Mouse (Mus musculus): ENCODE results near the gene Syngr2. TPM values are rescaled to one million over a fixed set of nuclear protein-coding genes. Genes with fewer than 3 reads are reported as not detected.
"Not testable (repeated sequence)": the region's sequence is repeated elsewhere in the genome, so short reads cannot be mapped to it uniquely, and the experiment has no call there.

Syngr2 gene
- total RNA-seq, 2 experiments from 2014 or later: 182 to 192 TPM

GRCm38 (mm10) chr11:117832086-117832969 is 22.9 kb downstream of the Syngr2 start:
- peak; percentile 78 for DNase-seq (ENCODE audit: low spot score)

- not testable (repeated sequence) for DNase-seq (ENCODE audit: low spot score)
Observed at GRCm38 (mm10) chr11:117833509-117833908, 24.0 kb downstream of the Syngr2 start.

- DNase-seq (ENCODE audit: low spot score): no peak
Observed at GRCm38 (mm10) chr11:117834086-117834485, 24.6 kb downstream of the Syngr2 start.

GRCm38 (mm10) chr11:117836306-117836705 is 26.8 kb downstream of the Syngr2 start:
- DNase-seq (ENCODE audit: low spot score): no peak

- no peak for DNase-seq (ENCODE audit: low spot score)
Observed at GRCm38 (mm10) chr11:117838572-117838971, 29.1 kb downstream of the Syngr2 start.

GRCm38 (mm10) chr11:117839021-117839420 is 29.6 kb downstream of the Syngr2 start:
- no peak for DNase-seq (ENCODE audit: low spot score)

GRCm38 (mm10) chr11:117840910-117841309 is 31.4 kb downstream of the Syngr2 start:
- DNase-seq (ENCODE audit: low spot score): no peak

GRCm38 (mm10) chr11:117843434-117843833 is 34.0 kb downstream of the Syngr2 start:
- no peak for DNase-seq (ENCODE audit: low spot score)

- no peak for DNase-seq (ENCODE audit: low spot score)
Observed at GRCm38 (mm10) chr11:117844997-117845396, 35.5 kb downstream of the Syngr2 start.

GRCm38 (mm10) chr11:117845651-117846050 is 36.2 kb downstream of the Syngr2 start:
- DNase-seq (ENCODE audit: low spot score): no peak

GRCm38 (mm10) chr11:117846640-117847039 is 37.2 kb downstream of the Syngr2 start:
- no peak for DNase-seq (ENCODE audit: low spot score)

- no peak for DNase-seq (ENCODE audit: low spot score)
Observed at GRCm38 (mm10) chr11:117847593-117848215, 38.2 kb downstream of the Syngr2 start.

- no peak for DNase-seq (ENCODE audit: low spot score)
Observed at GRCm38 (mm10) chr11:117848271-117848984, 39.0 kb downstream of the Syngr2 start.

GRCm38 (mm10) chr11:117848985-117849671 is 39.7 kb downstream of the Syngr2 start, which contains the start of gene Birc5:
TSS of gene Birc5 (plus strand) at chr11:117849251.
- DNase-seq (ENCODE audit: low spot score): peak; percentile 94

- no peak for DNase-seq (ENCODE audit: low spot score)
Observed at GRCm38 (mm10) chr11:117852875-117853274, 43.4 kb downstream of the Syngr2 start.

- no peak for DNase-seq (ENCODE audit: low spot score)
Observed at GRCm38 (mm10) chr11:117854241-117854640, 44.8 kb downstream of the Syngr2 start.

- DNase-seq (ENCODE audit: low spot score): no peak
Observed at GRCm38 (mm10) chr11:117855360-117855759, 45.9 kb downstream of the Syngr2 start.

GRCm38 (mm10) chr11:117855975-117856374 is 46.5 kb downstream of the Syngr2 start:
- no peak for DNase-seq (ENCODE audit: low spot score)

GRCm38 (mm10) chr11:117857462-117857861 is 48.0 kb downstream of the Syngr2 start:
- no peak for DNase-seq (ENCODE audit: low spot score)

GRCm38 (mm10) chr11:117858392-117858791 is 48.9 kb downstream of the Syngr2 start:
- DNase-seq (ENCODE audit: low spot score): no peak

GRCm38 (mm10) chr11:117860601-117861000 is 51.1 kb downstream of the Syngr2 start, which contains the start of gene Tmem235:
TSS of gene Tmem235 (plus strand) at chr11:117860752.
- no peak for DNase-seq (ENCODE audit: low spot score)
